ENCODE assay signal across 19 mouse cellular contexts in the genomic region with DNA sequence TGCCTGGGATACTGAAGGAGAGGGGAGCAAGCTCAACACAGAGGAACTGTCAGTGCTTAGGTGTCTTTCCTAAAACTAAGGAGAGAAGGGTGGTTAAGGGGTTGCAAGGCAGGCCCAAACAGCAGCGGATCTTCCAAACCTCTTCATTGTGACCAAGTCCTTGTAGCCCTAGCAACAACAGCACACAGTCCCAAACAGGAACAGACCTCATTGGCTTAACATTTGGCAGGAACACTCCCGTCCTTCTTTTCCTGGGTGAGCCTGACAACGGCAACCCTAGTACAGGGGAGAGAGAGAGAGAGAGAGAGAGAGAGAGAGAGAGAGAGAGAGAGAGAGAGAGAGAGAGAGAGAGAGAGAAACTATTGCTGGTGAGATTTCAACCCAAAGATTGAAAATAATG.
DNase-seq lines count a peak whose midpoint lies in the region; ATAC-seq and TF ChIP-seq lines count a peak whose summit lies in the region.
"Had no signal": no experiment of that assay in that cellular context is flagged by ENCODE, and none has a peak within 500 bp of the region (broad histone marks: within the 10 kb centered on the region; RNA-seq: fewer than 3 reads in every experiment).

No protein-coding gene starts in this region.

- H3K9ac ChIP-seq in heart, adult 2 months (ENCODE audit: low read depth, low read length), result peak overlapping the region; percentile 41; the same call in 1 of the 2 replicates
- H3K9ac ChIP-seq in heart, embryonic 12.5 days, result no peak overlapping the region
- H3K9ac ChIP-seq in heart, embryonic 16.5 days (ENCODE audit: low read length), result no peak overlapping the region
- H3K9ac ChIP-seq: embryonic facial prominence, embryonic 15.5 days; hindbrain, embryonic 12.5 days; intestine, embryonic 15.5 days had no signal

- H3K27ac ChIP-seq in heart, adult 2 months, result peak overlapping the region; percentile 86
- H3K27ac ChIP-seq in heart, embryonic 12.5 days (ENCODE audit: poor library complexity, severe bottlenecking), result no peak overlapping the region
- peak overlapping the region; percentile 65; the same call in 1 of the 2 replicates for H3K27ac ChIP-seq in layer of hippocampus, adult 2 months
- peak overlapping the region; percentile 46; the same call in 1 of the 2 replicates for H3K27ac ChIP-seq in heart, embryonic 16.5 days (ENCODE audit: low read length)
- H3K27ac ChIP-seq: embryonic facial prominence, embryonic 15.5 days; forebrain, embryonic 10.5 days; hindbrain, embryonic 12.5 days; intestine, embryonic 15.5 days had no signal

- H3K27me3 ChIP-seq in heart, adult 2 months (ENCODE audit: control insufficient read depth, insufficient read depth, low read length), result no peaks in the 10 kb centered on the region
- no peaks in the 10 kb centered on the region for H3K27me3 ChIP-seq in heart, embryonic 12.5 days (replicated peaks)
- H3K27me3 ChIP-seq in heart, embryonic 16.5 days (ENCODE audit: control insufficient read depth, insufficient read depth, low read length), result no peaks in the 10 kb centered on the region
- H3K27me3 ChIP-seq: embryonic facial prominence, embryonic 15.5 days; hindbrain, embryonic 12.5 days; intestine, embryonic 15.5 days had no signal

- TF ChIP-seq CTCF in heart, adult 2 months (IDR thresholded peaks at IDR 0.05), result no peak
- no peak for TF ChIP-seq CTCF in layer of hippocampus, adult 2 months (conservative IDR thresholded peaks at IDR 0.05)

- no peak overlapping the region for H3K4me3 ChIP-seq in heart, adult 2 months
- no peak overlapping the region for H3K4me3 ChIP-seq in heart, embryonic 12.5 days
- H3K4me3 ChIP-seq in layer of hippocampus, adult 2 months, result no peak overlapping the region
- no peak overlapping the region for H3K4me3 ChIP-seq in heart, embryonic 16.5 days (ENCODE audit: low read length)
- H3K4me3 ChIP-seq: embryonic facial prominence, embryonic 15.5 days; erythroblast, embryonic 14.5 days; forebrain, embryonic 10.5 days; hindbrain, embryonic 12.5 days; intestine, embryonic 15.5 days had no signal

- WGBS in heart, adult 2 months, result 18% methylated on average over 3 of the region's 3 CpGs
- 51% methylated on average over 2 of the region's 3 CpGs for WGBS in heart, embryonic 12.5 days
- WGBS in heart, embryonic 16.5 days, result 26% methylated on average over 3 of the region's 3 CpGs

- H3K36me3 ChIP-seq in heart, adult 2 months (ENCODE audit: control insufficient read depth, insufficient read depth, low read length), result no peaks in the 10 kb centered on the region
- H3K36me3 ChIP-seq in heart, embryonic 12.5 days, result 0 out of 2 replicates have a peak, but pooled peaks cover 4% of the 10 kb centered on the region
- H3K36me3 ChIP-seq in heart, embryonic 16.5 days (ENCODE audit: control insufficient read depth, insufficient read depth), result no peaks in the 10 kb centered on the region
- H3K36me3 ChIP-seq: embryonic facial prominence, embryonic 15.5 days; forebrain, embryonic 10.5 days; hindbrain, embryonic 12.5 days; intestine, embryonic 15.5 days had no signal

- intact Hi-C loops in heart, adult 2 months (cut with DNase I), result loop anchor here (2.0 to 5.0 kb wide), 2 partner anchors 73 to 101 kb away; no protein-coding TSS in a partner anchor

- no peak overlapping the region for H3K4me2 ChIP-seq in heart, embryonic 12.5 days
- H3K4me2 ChIP-seq in heart, embryonic 16.5 days (ENCODE audit: low read depth, low read length), result no peak overlapping the region
- H3K4me2 ChIP-seq: embryonic facial prominence, embryonic 15.5 days; hindbrain, embryonic 12.5 days; intestine, embryonic 15.5 days had no signal

- no peaks in the 10 kb centered on the region for H3K79me2 ChIP-seq in heart, adult 2 months (replicated peaks; ENCODE audit: control insufficient read depth, insufficient read depth, low read length)

- no peak for TF ChIP-seq EP300 in heart, adult 2 months (IDR thresholded peaks at IDR 0.05; ENCODE audit: insufficient read depth, low read depth, low read length)

- ATAC-seq in heart, embryonic 12.5 days (ENCODE audit: insufficient number of reproducible peaks, low FRiP score), result no peak
- ATAC-seq in heart, embryonic 16.5 days (replicated peaks; ENCODE audit: extremely low read depth, insufficient read depth, low FRiP score), result peak; percentile 54; the same call in 1 of the 2 replicates
- ATAC-seq: forebrain, embryonic 14.5 days; intestine, embryonic 15.5 days had no signal

- 0 out of 2 replicates have a peak, but pooled peaks cover 5% of the 10 kb centered on the region for H3K9me3 ChIP-seq in heart, embryonic 12.5 days (replicated peaks)
- H3K9me3 ChIP-seq in heart, embryonic 16.5 days (replicated peaks; ENCODE audit: control insufficient read depth, low read length), result no peaks in the 10 kb centered on the region
- H3K9me3 ChIP-seq: embryonic facial prominence, embryonic 15.5 days; forebrain, embryonic 10.5 days; hindbrain, embryonic 12.5 days; intestine, embryonic 15.5 days had no signal

- 0 out of 2 replicates have a peak, but pooled peaks have one; percentile 18 for TF ChIP-seq POLR2A in heart, adult 2 months (IDR thresholded peaks at IDR 0.05; ENCODE audit: insufficient read depth, low read depth, low read length)

- peak in 1 of 2 experiments; percentile 58 for DNase-seq in heart, adult 2 months
- no peak for DNase-seq in layer of hippocampus, adult 2 months (ENCODE audit: low spot score in 2 of 2)
- no peak for DNase-seq in layer of hippocampus, postnatal 25 days (ENCODE audit: extremely low spot score in 1 of 2, low spot score in 1 of 2)
- peak; percentile 40 for DNase-seq in heart, postnatal 4 days
- no peak for DNase-seq in cerebellum, adult 11-12 months
- DNase-seq in neural tube, embryonic 10.5 days (ENCODE audit: extremely low spot score, low spot score), result no peak
- DNase-seq: adrenal gland, adult 2 months; adrenal gland, postnatal 25 days; embryo, embryonic 11 days; gastrocnemius, postnatal 25 days; kidney, adult 18-20 months had no signal

- peaks cover 10% of the 10 kb centered on the region for H3K4me1 ChIP-seq in heart, adult 2 months (ENCODE audit: control insufficient read depth, insufficient read depth, low read length)
- H3K4me1 ChIP-seq in heart, embryonic 12.5 days (replicated peaks), result peaks cover 57% of the 10 kb centered on the region
- peaks cover 46% of the 10 kb centered on the region for H3K4me1 ChIP-seq in heart, embryonic 16.5 days (ENCODE audit: control insufficient read depth, insufficient read depth, low read length)
- H3K4me1 ChIP-seq: embryonic facial prominence, embryonic 15.5 days; intestine, embryonic 15.5 days had no signal
